Mouse (Mus musculus) brain, embryonic 14.5 days (tissue): ENCODE measurements at regions not wholly inside any gene's neighbourhood (a gene's known extent, or its start where the extent isn't known, plus 50 kb on each side); places are given as distances from the start of the nearest gene placed in this dataset.

ENCODE experiments used
- CTCF ChIP-seq: fragments of 200-500 bp; IDR thresholded peaks from 2 replicates; pipeline ENCODE4 v1.5.1; 2012; ENCODE audit warnings: inconsistent platforms, mild to moderate bottlenecking, moderate library complexity, borderline replicate concordance; ENCODE audit not compliant: insufficient read depth, insufficient read length; ENCODE audit errors: extremely low read depth
- POLR2A ChIP-seq: fragments of 200-500 bp; IDR thresholded peaks from 2 replicates; pipeline ENCODE4 v1.6.1; 2012; ENCODE audit warnings: mild to moderate bottlenecking, inconsistent platforms, borderline replicate concordance; ENCODE audit not compliant: poor library complexity, insufficient read depth, insufficient read length, severe bottlenecking; ENCODE audit errors: extremely low read depth

- TF ChIP-seq POLR2A: no peak
- TF ChIP-seq CTCF: no peak
Observed at GRCm38 (mm10) chr19:56169998-56170274, 117.0 kb upstream of the Habp2 start.
